Mouse (Mus musculus) v-Abl transformed pro-B cells (cell line): ENCODE data around the gene Zfp935.
"Not testable (repeated sequence)": the region's sequence is repeated elsewhere in the genome, so short reads cannot be mapped to it uniquely, and the experiment has no call there.

Experiments
- in situ Hi-C, 2 experiments: fragments of 400-800 bp; cut with MboI; formaldehyde crosslinking; loops; one replicate each; pipeline ENCODE4 v1.15.1; 2025; ENCODE audit not compliant: unreplicated experiment in 2 of 2

Zfp935 gene

DNA sequence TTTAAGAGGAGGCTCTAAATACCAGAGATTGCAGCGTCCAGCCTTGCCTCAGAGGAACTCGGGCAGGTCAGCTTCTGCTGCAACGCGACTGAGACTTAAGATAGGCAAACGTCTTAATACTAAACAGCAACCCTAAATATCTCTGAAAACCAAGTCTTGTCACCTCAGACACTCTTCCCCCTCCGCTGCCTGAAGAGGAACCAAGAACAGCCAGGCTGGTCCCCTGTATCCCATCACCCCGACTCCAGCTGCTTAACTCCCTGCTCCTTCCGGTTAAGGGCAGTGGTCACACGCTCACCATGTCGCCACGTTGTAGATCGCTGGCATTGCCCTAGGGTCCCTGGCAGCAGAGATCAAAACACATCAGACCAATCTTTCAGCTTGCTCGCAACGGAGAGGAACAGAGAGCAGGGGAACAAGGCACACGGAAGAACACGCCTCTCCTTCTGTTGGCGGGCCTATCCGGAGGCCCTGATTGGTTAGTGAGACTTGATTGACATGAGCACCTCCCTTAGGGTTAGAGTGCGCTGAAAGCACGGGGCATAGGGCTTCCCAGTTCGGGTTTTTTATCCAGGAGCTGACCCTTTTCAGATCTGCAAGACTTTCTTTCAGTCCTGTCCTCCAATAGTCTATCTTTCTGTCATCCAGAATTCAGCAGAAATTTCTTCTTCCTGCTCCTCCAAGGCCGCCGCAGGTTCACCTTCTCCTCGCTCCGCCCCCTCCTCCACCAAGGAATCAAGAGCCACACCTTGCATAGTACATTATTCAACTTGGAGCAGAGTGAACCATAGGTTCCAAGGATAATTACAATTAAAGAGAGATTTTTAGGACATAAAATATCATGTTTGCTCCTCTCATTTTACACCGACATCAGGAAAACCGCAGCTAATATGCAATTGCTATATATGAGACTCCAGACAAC is at the start of gene Zfp935:
Gene Zfp935, minus strand, starts transcription at position 323 of the 922 bp plus-strand sequence.
- in situ Hi-C loops = loop anchor here (10.0 kb wide), 2 partner anchors 74 to 296 kb away; partner anchors contain the start of gene Fbp2 (in 2 of the 2)

- in situ Hi-C loops = not testable (repeated sequence)
Measured at GRCm38 (mm10) chr13:62571099-62571498, 12.8 kb upstream of the Zfp935 start, which contains the start of gene Zfp934. TSS of gene Zfp934 (minus strand) at chr13:62571199.

DNA sequence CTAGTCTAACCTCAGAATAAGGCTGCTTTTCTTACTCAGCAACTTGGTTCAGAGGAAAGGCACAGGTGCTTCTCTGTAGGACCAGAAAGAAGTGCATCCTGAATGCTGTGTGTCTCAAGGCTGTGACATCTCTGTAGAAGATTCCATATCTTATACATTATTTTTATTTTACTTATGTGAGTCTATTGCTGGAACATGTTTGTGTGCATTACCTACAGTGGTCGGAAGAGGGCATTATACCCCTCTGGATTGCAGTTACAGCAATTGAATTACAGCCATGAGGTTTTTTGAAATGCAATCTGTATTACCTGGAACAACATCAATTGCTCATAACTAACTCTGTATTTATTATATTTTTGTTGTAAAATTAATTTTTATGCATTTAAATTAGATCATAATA is 3.4 kb upstream of the Zfp935 start:
- in situ Hi-C loops = not testable (repeated sequence)

GRCm38 (mm10) chr13:62530129-62530528 is 28.2 kb downstream of the Zfp935 start:
- in situ Hi-C loops = not testable (repeated sequence)

GRCm38 (mm10) chr13:62510641-62511420 is 47.5 kb downstream of the Zfp935 start:
- in situ Hi-C loops = not testable (repeated sequence)

DNA sequence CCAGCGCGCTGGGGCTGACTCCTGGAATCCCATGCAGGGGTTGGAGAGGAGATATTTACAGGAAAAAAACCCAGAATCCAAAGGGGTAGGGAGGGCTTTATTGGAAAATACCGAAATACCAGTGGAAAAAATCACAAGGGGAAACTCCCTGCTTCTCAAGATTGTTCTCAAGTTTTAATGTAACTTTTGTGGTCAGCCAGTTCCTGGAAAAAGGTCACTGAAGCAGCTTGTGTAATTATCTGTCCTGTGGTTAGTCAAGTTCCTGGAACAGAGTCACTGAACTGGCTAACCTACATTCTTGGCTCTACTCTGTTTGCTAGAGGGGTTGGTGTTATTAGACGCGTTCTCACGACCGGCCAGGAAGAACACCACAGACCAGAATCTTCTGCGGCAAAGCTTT is 85.7 kb downstream of the Zfp935 start:
- in situ Hi-C loops = not testable (repeated sequence)

DNA sequence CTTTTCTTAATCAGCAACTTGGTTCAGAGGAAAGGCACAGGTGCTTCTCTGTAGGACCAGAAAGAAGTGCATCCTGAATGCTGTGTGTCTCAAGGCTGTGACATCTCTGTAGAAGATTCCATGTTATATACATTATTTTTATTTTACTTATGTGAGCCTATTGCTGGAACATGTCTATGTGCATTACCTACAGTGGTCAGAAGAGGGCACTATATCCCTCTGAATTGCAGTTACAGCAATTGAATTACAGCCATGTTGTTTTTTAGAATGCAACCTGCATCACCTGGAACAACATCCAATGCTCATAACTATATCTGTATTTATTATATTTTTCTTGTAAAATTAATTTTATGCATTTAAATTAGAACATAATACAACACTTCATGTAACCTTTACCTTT is 88.4 kb downstream of the Zfp935 start:
- in situ Hi-C loops = loop anchor here (10.0 kb wide), 5 partner anchors 155 to 1345 kb away; partner anchors contain the start of genes Fbp2 (in 2 of the 2), 6720489N17Rik (in 1 of the 2) and Ercc6l2 (in 1 of the 2)

- in situ Hi-C loops = loop anchor here (10.0 kb wide), 5 partner anchors 158 to 1348 kb away; partner anchors contain the start of genes Fbp2 (in 2 of the 2), 6720489N17Rik (in 1 of the 2) and Ercc6l2 (in 1 of the 2)
Measured at GRCm38 (mm10) chr13:62466424-62467334, 91.6 kb downstream of the Zfp935 start, which contains the start of gene Gm49359. TSS of gene Gm49359 (minus strand) at chr13:62466832.
